Mouse (Mus musculus) hindbrain, embryonic 16.5 days (tissue): ENCODE measurements at regions not wholly inside any gene's neighbourhood (a gene's known extent, or its start where the extent isn't known, plus 50 kb on each side); places are given as distances from the start of the nearest gene placed in this dataset.

Experiments used
- ATAC-seq: fragments of 200-750 bp; cut with Nextera tagmentation; 2 replicates; pipeline ENCODE4 v1.8.0; 2017; ENCODE audit warnings: moderate TSS enrichment, moderate library complexity
- H3K27ac ChIP-seq: fragments of 300-500 bp; sonication (generic); 2 replicates; pipeline ENCODE4 v1.5.1; 2014; ENCODE audit warnings: low read depth, mild to moderate bottlenecking, control low read depth, low read length, moderate library complexity
- H3K27me3 ChIP-seq: fragments of 300-500 bp; sonication (generic); replicated peaks from 2 replicates; pipeline ENCODE4 v1.6.1; 2014; ENCODE audit warnings: low read length; ENCODE audit not compliant: control insufficient read depth, insufficient read depth
- H3K36me3 ChIP-seq: fragments of 300-500 bp; sonication (generic); 2 replicates; pipeline ENCODE4 v1.6.1; 2014; ENCODE audit warnings: mild to moderate bottlenecking, low read length, moderate library complexity, mixed read lengths; ENCODE audit not compliant: control insufficient read depth, insufficient read depth
- H3K4me1 ChIP-seq: fragments of 300-500 bp; sonication (generic); 2 replicates; pipeline ENCODE4 v1.6.1; 2014; ENCODE audit warnings: low read depth, low read length; ENCODE audit not compliant: control insufficient read depth, insufficient read depth
- H3K4me2 ChIP-seq: fragments of 300-500 bp; sonication (generic); 2 replicates; pipeline ENCODE4 v1.6.1; 2014; ENCODE audit warnings: mild to moderate bottlenecking, low read length, control low read depth, moderate library complexity
- H3K4me3 ChIP-seq: fragments of 300-500 bp; sonication (generic); 2 replicates; pipeline ENCODE4 v1.5.1; 2014; ENCODE audit warnings: mild to moderate bottlenecking, low read length, control low read depth, moderate library complexity
- H3K9ac ChIP-seq: fragments of 300-500 bp; sonication (generic); 2 replicates; pipeline ENCODE4 v1.6.1; 2014; ENCODE audit warnings: low read depth, mild to moderate bottlenecking, control low read depth, low read length, moderate library complexity
- H3K9me3 ChIP-seq: fragments of 300-500 bp; sonication (generic); 2 replicates; pipeline ENCODE4 v1.6.1; 2014; ENCODE audit warnings: mild to moderate bottlenecking, low read length, moderate library complexity; ENCODE audit not compliant: control insufficient read depth
- WGBS: fragments of 180-500 bp; shearing (Covaris S2); extraction: QIAGEN DNeasy Blood & Tissue Kit; methylation state at CpG from one replicate; pipeline ENCODE4 v1.1.7; 2014; 5-methylcytosine and 5-hydroxymethylcytosine counted together

DNA sequence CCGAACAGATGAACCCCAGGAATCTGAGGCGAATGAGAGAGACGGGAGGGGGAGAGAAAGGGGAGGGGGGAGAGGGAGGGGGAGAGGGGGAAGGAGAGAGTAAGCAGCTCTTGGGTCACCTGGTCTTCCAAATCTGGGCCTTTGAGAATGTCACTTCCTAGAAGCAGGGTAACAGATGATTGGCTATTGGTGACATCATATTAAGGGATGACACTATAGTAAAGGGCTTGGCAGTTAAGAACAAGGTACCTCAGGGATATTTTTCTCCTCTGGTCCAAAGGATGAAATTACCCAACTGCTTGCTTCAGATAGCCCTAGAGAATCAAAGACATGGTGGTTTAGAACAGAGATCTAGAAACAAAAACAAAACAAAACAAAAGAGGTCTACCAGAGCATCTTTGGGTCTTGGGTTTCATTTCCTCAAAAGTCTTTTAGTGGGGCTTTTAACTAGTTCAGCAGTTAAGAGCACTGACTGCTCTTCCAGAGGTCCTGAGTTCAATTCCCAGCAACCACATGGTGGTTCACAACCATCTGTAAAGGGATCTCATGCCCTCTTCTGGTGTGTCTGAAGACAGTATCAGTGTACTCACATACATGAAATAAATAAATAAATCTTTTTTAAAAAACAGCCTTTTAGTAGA lies 97.6 kb upstream of the Gnao1 start:
- Histone ChIP-seq H3K9me3 (no peaks in the 10 kb centered on the region), H3K9ac (no peak overlapping the region), H3K4me3 (no peak overlapping the region), H3K4me1 (no peaks in the 10 kb centered on the region), H3K36me3 (no peaks in the 10 kb centered on the region), H3K4me2 (no peak overlapping the region), H3K27me3 (no peaks in the 10 kb centered on the region), H3K27ac (no peak overlapping the region)
- ATAC-seq, result no peak
- 84% methylated on average over 3 of the region's 3 CpGs for WGBS

- Histone ChIP-seq H3K9me3 (no peaks in the 10 kb centered on the region), H3K4me1 (no peaks in the 10 kb centered on the region), H3K9ac (no peak overlapping the region), H3K4me2 (no peak overlapping the region), H3K27ac (no peak overlapping the region), H3K36me3 (no peaks in the 10 kb centered on the region), H3K27me3 (no peaks in the 10 kb centered on the region), H3K4me3 (no peak overlapping the region)
- no peak for ATAC-seq
- 75% methylated on average over 2 of the region's 2 CpGs for WGBS
These were observed 96.5 kb upstream of the Gnao1 start for GRCm38 (mm10) chr8:93713221-93713620.

DNA sequence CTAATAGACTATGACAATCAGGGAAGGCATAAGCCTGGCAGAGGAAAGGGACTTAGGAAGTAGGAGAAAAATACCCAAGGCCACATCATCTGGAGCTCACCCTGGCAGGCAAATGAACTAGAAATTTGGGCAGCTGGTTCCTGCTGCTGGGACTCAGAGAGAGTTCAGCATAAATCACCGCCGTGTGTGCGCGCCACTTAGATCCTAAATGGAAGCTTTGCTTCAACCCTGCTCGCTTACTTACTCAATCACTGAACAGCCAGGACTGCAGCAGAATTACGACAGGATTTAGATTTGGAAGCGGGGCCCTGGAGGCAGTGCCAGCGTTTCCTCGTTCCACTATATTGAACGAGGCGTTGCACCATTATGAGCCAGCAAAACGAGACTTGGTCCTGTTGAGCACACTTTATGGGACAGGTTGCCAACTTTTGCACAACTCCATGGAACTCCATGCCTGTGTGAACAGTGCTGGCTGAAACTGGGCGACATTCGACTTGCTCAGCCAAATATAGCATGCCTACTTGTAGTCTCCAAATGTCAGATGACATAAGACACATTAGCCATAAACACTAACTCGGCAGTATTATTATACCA lies 84.8 kb upstream of the Gnao1 start:
- no peak overlapping the region for H3K4me2 ChIP-seq
- no peak overlapping the region for H3K27ac ChIP-seq
- H3K4me1 ChIP-seq, result peaks cover 9% of the 10 kb centered on the region
- H3K9ac ChIP-seq, result no peak overlapping the region
- H3K27me3 ChIP-seq, result no peaks in the 10 kb centered on the region
- 77% methylated on average over 15 of the region's 15 CpGs for WGBS
- no peak overlapping the region for H3K4me3 ChIP-seq
- no peaks in the 10 kb centered on the region for H3K36me3 ChIP-seq
- ATAC-seq, result no peak
- H3K9me3 ChIP-seq, result no peaks in the 10 kb centered on the region

- WGBS, result 40% methylated on average over 15 of the region's 15 CpGs
- no peaks in the 10 kb centered on the region for H3K36me3 ChIP-seq
- H3K4me3 ChIP-seq, result no peak overlapping the region
- H3K9ac ChIP-seq, result no peak overlapping the region
- 0 out of 2 replicates have a peak overlapping the region, but pooled peaks have one; percentile 42 for H3K27ac ChIP-seq
- no peaks in the 10 kb centered on the region for H3K27me3 ChIP-seq
- peak; percentile 71 for ATAC-seq
- H3K4me1 ChIP-seq, result peaks cover 9% of the 10 kb centered on the region
- no peak overlapping the region for H3K4me2 ChIP-seq
- H3K9me3 ChIP-seq, result no peaks in the 10 kb centered on the region
These were observed 80.4 kb upstream of the Gnao1 start for GRCm38 (mm10) chr8:93729124-93729930.

GRCm38 (mm10) chr8:93730738-93731700 lies 78.7 kb upstream of the Gnao1 start:
- ATAC-seq, result no peak
- Histone ChIP-seq H3K27me3 (no peaks in the 10 kb centered on the region), H3K4me2 (no peak overlapping the region)

DNA sequence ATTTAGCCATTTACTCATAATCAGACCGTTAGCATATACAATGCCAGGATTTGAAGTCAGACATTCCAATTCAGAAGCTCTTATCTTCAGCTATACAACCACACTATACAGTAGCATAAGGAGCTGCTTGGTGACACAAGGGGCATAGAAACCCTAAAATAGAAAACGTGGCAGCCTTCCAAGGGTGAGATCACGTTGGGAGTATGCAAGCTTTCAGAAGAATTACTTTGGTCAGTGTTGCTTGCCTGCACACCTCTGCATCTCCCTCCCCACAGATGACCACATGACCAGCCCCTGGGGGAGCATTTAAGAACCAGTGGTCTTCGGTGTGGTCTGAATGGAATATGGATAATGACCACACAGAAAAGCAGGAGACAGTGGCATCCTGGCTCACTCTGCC lies 74.9 kb upstream of the Gnao1 start:
- no peaks in the 10 kb centered on the region for H3K9me3 ChIP-seq
- H3K4me3 ChIP-seq, result no peak overlapping the region
- no peak for ATAC-seq
- no peak overlapping the region for H3K9ac ChIP-seq
- H3K36me3 ChIP-seq, result no peaks in the 10 kb centered on the region
- 60% methylated on average over 4 of the region's 4 CpGs for WGBS
- H3K27ac ChIP-seq, result no peak overlapping the region
- no peak overlapping the region for H3K4me2 ChIP-seq
- H3K27me3 ChIP-seq, result no peaks in the 10 kb centered on the region
- H3K4me1 ChIP-seq, result peaks cover under 1% of the 10 kb centered on the region

More at GRCm38 (mm10) chr8:93730738-93731700, 78.7 kb upstream of the Gnao1 start:
- Histone ChIP-seq H3K27ac (no peak overlapping the region), H3K4me3 (no peak overlapping the region), H3K36me3 (no peaks in the 10 kb centered on the region), H3K4me1 (peaks cover 9% of the 10 kb centered on the region), H3K9ac (no peak overlapping the region), H3K9me3 (no peaks in the 10 kb centered on the region)
- 60% methylated on average over 14 of the region's 14 CpGs for WGBS

- Histone ChIP-seq H3K36me3 (no peaks in the 10 kb centered on the region), H3K27ac (no peak overlapping the region), H3K4me1 (no peaks in the 10 kb centered on the region), H3K4me3 (no peak overlapping the region), H3K9ac (no peak overlapping the region), H3K4me2 (no peak overlapping the region), H3K27me3 (no peaks in the 10 kb centered on the region), H3K9me3 (no peaks in the 10 kb centered on the region)
- 56% methylated on average over 3 of the region's 3 CpGs for WGBS
- ATAC-seq, result peak; percentile 72; the same call in 1 of the 2 replicates
These were observed 69.5 kb upstream of the Gnao1 start for GRCm38 (mm10) chr8:93740281-93740680.

GRCm38 (mm10) chr8:93748720-93749119 lies 61.0 kb upstream of the Gnao1 start:
- 78% methylated on average over 1 of the region's 1 CpGs for WGBS
- Histone ChIP-seq H3K4me2 (no peak overlapping the region), H3K27ac (no peak overlapping the region), H3K27me3 (no peaks in the 10 kb centered on the region), H3K9me3 (no peaks in the 10 kb centered on the region), H3K4me3 (no peak overlapping the region), H3K9ac (no peak overlapping the region), H3K36me3 (no peaks in the 10 kb centered on the region), H3K4me1 (no peaks in the 10 kb centered on the region)
- no peak for ATAC-seq
